Mouse (Mus musculus): ENCODE measurements around the gene Baiap2. TPM values are rescaled to one million over a fixed set of nuclear protein-coding genes. Genes with fewer than 3 reads are reported as not detected.

The Baiap2 gene
- total RNA-seq, 2 experiments from 2014 or later, result 226 to 231 TPM

Small RNAs within 50 kb of the gene (microRNA-seq; reads per million reads assigned to microRNA genes)
- gene Mir3065 (0 reads per million in 2 experiments), gene Mir338 (0 reads per million in 2 experiments)

Other genes starting within 250 kb of the Baiap2 start
- 10 to 100 TPM; 38.0 to 39.7 TPM for gene Chmp6, start 29.3 kb upstream of the Baiap2 start, total RNA-seq (2021)
- 100 to 1,000 TPM; 221 to 225 TPM for gene Aatk, start 104.4 kb downstream of the Baiap2 start, total RNA-seq (2021)
- gene Cep131, start 144.1 kb downstream of the Baiap2 start, total RNA-seq (2021), result 10 to 100 TPM; 31.7 to 37.2 TPM
- gene Tepsin, start 156.0 kb downstream of the Baiap2 start, total RNA-seq (2021), result 10 to 100 TPM; 15.8 to 17.6 TPM
- gene Ndufaf8, start 156.2 kb downstream of the Baiap2 start, total RNA-seq (2021), result 10 to 100 TPM; 36.0 to 45.9 TPM
- gene Slc38a10, start 208.6 kb downstream of the Baiap2 start, total RNA-seq (2021), result 10 to 100 TPM; 85.3 to 88.5 TPM